Mouse (Mus musculus) B cell, adult 67 days (primary cell): ENCODE measurements around the gene Dyrk3. TPM values are rescaled to one million over a fixed set of nuclear protein-coding genes. Genes with fewer than 3 reads are reported as not detected.

Experiments used
- total RNA-seq, 2 experiments: library from RNA; stranded (reverse); gene quantifications; 4 replicates each; pipeline ENCODE4 v1.2.4; 2023

Gene Dyrk3
- 10 to 100 TPM; 19.0 to 20.5 TPM for total RNA-seq

GRCm38 (mm10) chr1:131138191-131139016, at the start of gene Dyrk3:
Gene Dyrk3 (minus strand): TSS chr1:131138340.

GRCm38 (mm10) chr1:131153018-131153629, 15.0 kb upstream of the Dyrk3 start, which contains the start of gene Eif2d:
Gene Eif2d (plus strand): TSS chr1:131153181.

GRCm38 (mm10) chr1:131097700-131098094, 40.4 kb downstream of the Dyrk3 start, which contains the start of gene Mapkapk2:
Gene Mapkapk2 (minus strand): TSS chr1:131097826.

Other genes with a start within 250 kb of the Dyrk3 start
- not detected for gene Il20, start 226.9 kb downstream of the Dyrk3 start, total RNA-seq
- not detected for gene Il19, start 198.2 kb downstream of the Dyrk3 start, total RNA-seq
- gene Il10, start 118.5 kb downstream of the Dyrk3 start, total RNA-seq, result 1 to 10 TPM; 2.4 to 2.9 TPM
- gene Mapkapk2, start 40.5 kb downstream of the Dyrk3 start, total RNA-seq, result 100 to 1,000 TPM in 1 of 2 experiments, 10 to 100 TPM in 1; 97.4 to 102 TPM
- 10 to 100 TPM; 43.8 to 45.0 TPM for gene Eif2d, start 14.8 kb upstream of the Dyrk3 start, total RNA-seq
- 100 to 1,000 TPM; 138 to 144 TPM for gene Rassf5, start 106.9 kb upstream of the Dyrk3 start, total RNA-seq
- 10 to 100 TPM; 24.2 to 29.7 TPM for gene Ikbke, start 141.3 kb upstream of the Dyrk3 start, total RNA-seq